Mouse (Mus musculus): ENCODE measurements around the gene Asb16.

DNA sequence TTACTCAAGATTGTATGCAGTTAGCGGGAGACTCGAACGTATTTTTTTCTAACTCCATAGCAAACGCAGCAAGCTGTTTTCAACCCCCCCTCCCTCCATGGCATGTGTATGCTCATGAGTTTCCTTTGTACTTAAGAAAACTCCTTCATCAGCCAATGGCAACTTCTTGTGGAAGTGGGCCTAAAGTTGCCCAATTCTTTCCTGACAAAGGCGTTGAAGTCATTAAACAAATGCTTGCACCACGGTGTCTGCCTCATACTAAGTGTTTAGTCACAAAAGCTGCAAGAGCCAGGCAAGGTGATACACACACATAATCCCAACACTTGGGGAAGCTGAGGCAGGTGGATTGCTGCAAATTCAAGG is 22.3 kb upstream of the Asb16 start:
- TF ChIP-seq POLR2A (IDR thresholded peaks at IDR 0.05; ENCODE audit: borderline replicate concordance, low read depth, low read length) (no peak), CTCF (IDR thresholded peaks at IDR 0.05; ENCODE audit: low read depth, low read length) (no peak)

Data from bone marrow macrophage, adult 2 months (primary cell).